Mouse (Mus musculus) lung, adult 2 months (tissue): ENCODE measurements around the gene Map3k4. TPM values are rescaled to one million over a fixed set of nuclear protein-coding genes. Genes with fewer than 3 reads are reported as not detected.
A peak's percentile ranks its signal among the peaks of the same experiment; 100 is the strongest.

Source experiments
- DNase-seq: peaks from one replicate; pipeline ENCODE4 v3.0.0; 2022
- H3K4me1 ChIP-seq: fragments of 200-500 bp; 2 replicates; pipeline ENCODE4 v1.6.1; 2011; ENCODE audit warnings: low read length; ENCODE audit not compliant: control insufficient read depth, insufficient read depth
- H3K4me3 ChIP-seq: fragments of 200-500 bp; replicated peaks from 2 replicates; pipeline ENCODE3; 2011; ENCODE audit warnings: low read depth, mild to moderate bottlenecking, control low read depth, low read length; ENCODE audit errors: extremely low read depth
- CTCF ChIP-seq: fragments of 200-500 bp; IDR thresholded peaks from 2 replicates; pipeline ENCODE4 v1.5.1; 2011; ENCODE audit warnings: mild to moderate bottlenecking, low read length, control low read depth; ENCODE audit not compliant: insufficient read depth
- POLR2A ChIP-seq: fragments of 200-500 bp; IDR thresholded peaks from 2 replicates; pipeline ENCODE4 v1.6.1; 2011; ENCODE audit warnings: low read depth, mild to moderate bottlenecking, control low read depth, low read length, borderline replicate concordance; ENCODE audit errors: extremely low read depth
- WGBS: fragments of 180-500 bp; shearing (Covaris S2); methylation state at CpG from one replicate; pipeline ENCODE4 v1.1.7; 2018; 5-methylcytosine and 5-hydroxymethylcytosine counted together
- polyA plus RNA-seq: library from polyadenylated mRNA; depleted of rRNA; stranded (reverse); fragments of >200 nt; gene quantifications from 2 replicates; pipeline ENCODE4 v1.2.3, GENCODE M21; 2012; rRNA removed

Gene Map3k4
- polyA plus RNA-seq = 32.9 and 42.8 TPM in 2 replicates

- peak; percentile 97 for DNase-seq
- under 1% methylated on average over 39 of the region's 39 CpGs for WGBS
- Histone ChIP-seq H3K4me1 (no peaks in the 10 kb centered on the region), H3K4me3 (peak within 1 kb of the TSS; percentile 70)
- TF ChIP-seq CTCF (no peak), POLR2A (peak; percentile 69; the same call in 1 of the 2 replicates)
These were observed at the start of gene Map3k4 for GRCm38 (mm10) chr17:12318663-12319201. TSS of gene Map3k4 (minus strand) at chr17:12318796.

- Histone ChIP-seq H3K4me1 (0 out of 2 replicates have a peak, but pooled peaks cover 2% of the 10 kb centered on the region), H3K4me3 (no peak overlapping the region)
- 33% methylated on average over 5 of the region's 5 CpGs for WGBS
- TF ChIP-seq POLR2A = no peak
- TF ChIP-seq CTCF = peak; percentile 78
- peak; percentile 35 for DNase-seq
These were observed 48.9 kb upstream of the Map3k4 start for GRCm38 (mm10) chr17:12367373-12367930.

- Histone ChIP-seq H3K4me3 (no peak overlapping the region), H3K4me1 (0 out of 2 replicates have a peak, but pooled peaks cover 2% of the 10 kb centered on the region)
- no peak for TF ChIP-seq CTCF
- TF ChIP-seq POLR2A = no peak
- DNase-seq = no peak
- WGBS = 60% methylated on average over 8 of the region's 8 CpGs
These were observed 45.8 kb upstream of the Map3k4 start for GRCm38 (mm10) chr17:12364426-12364735.

- DNase-seq = no peak
- TF ChIP-seq POLR2A = no peak
- no peak for TF ChIP-seq CTCF
- H3K4me3 ChIP-seq = no peak overlapping the region
- H3K4me1 ChIP-seq = 0 out of 2 replicates have a peak, but pooled peaks cover 2% of the 10 kb centered on the region
- WGBS = 63% methylated on average over 11 of the region's 11 CpGs
These were observed 45.2 kb upstream of the Map3k4 start for GRCm38 (mm10) chr17:12363601-12364425.

- TF ChIP-seq POLR2A (no peak), CTCF (no peak)
- Histone ChIP-seq H3K4me1 (0 out of 2 replicates have a peak, but pooled peaks cover 2% of the 10 kb centered on the region), H3K4me3 (no peak overlapping the region)
- no peak for DNase-seq
- 81% methylated on average over 15 of the region's 15 CpGs for WGBS
These were observed 41.3 kb upstream of the Map3k4 start for GRCm38 (mm10) chr17:12359876-12360275.

GRCm38 (mm10) chr17:12352781-12353180, 34.2 kb upstream of the Map3k4 start:
- DNase-seq = no peak
- no peak for TF ChIP-seq POLR2A
- TF ChIP-seq CTCF = no peak
- no peak overlapping the region for H3K4me3 ChIP-seq
- WGBS = 32% methylated on average over 1 of the region's 1 CpGs
- no peaks in the 10 kb centered on the region for H3K4me1 ChIP-seq

- H3K4me1 ChIP-seq = no peaks in the 10 kb centered on the region
- 81% methylated on average over 6 of the region's 6 CpGs for WGBS
- no peak for DNase-seq
- H3K4me3 ChIP-seq = no peak overlapping the region
- TF ChIP-seq POLR2A (no peak), CTCF (no peak)
These were observed 33.0 kb upstream of the Map3k4 start for GRCm38 (mm10) chr17:12351564-12351963.

- Histone ChIP-seq H3K4me3 (no peak overlapping the region), H3K4me1 (no peaks in the 10 kb centered on the region)
- TF ChIP-seq POLR2A = no peak
- TF ChIP-seq CTCF = no peak
- WGBS = 62% methylated on average over 1 of the region's 1 CpGs
- DNase-seq = no peak
These were observed 28.9 kb upstream of the Map3k4 start for GRCm38 (mm10) chr17:12347462-12347861.

GRCm38 (mm10) chr17:12343702-12344376, 25.2 kb upstream of the Map3k4 start:
- DNase-seq = no peak
- WGBS = 71% methylated on average over 9 of the region's 9 CpGs
- Histone ChIP-seq H3K4me1 (no peaks in the 10 kb centered on the region), H3K4me3 (no peak overlapping the region)
- TF ChIP-seq CTCF (no peak), POLR2A (no peak)
